Mouse (Mus musculus): Measurements from ENCODE around the gene Slc35a2.

DNA sequence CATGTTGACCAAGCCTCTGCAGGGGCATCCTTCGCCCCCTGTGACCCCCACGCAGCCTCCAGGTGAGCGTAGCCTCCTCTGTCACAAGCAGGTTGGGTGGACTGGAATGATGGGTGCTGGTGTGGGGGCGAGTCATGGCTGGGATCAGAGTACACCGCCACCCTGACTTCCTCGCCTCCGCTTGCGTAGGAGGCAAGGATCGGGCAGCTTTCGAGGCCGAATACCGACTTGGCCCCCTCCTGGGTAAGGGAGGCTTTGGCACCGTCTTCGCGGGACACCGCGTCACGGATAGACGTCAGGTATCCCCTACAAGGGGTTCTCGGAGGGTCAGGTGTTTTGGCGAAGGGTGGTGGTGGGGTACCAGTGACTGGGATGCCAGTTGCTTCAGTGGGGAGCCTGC, 5.3 kb upstream of the Slc35a2 start:
- no peak for TF ChIP-seq CTCF (IDR thresholded peaks at IDR 0.05; ENCODE audit: low read depth)
- TF ChIP-seq EP300 (IDR thresholded peaks at IDR 0.05; ENCODE audit: low read depth), result no peak

Data from liver, embryonic 14.5 days (tissue).